Mouse (Mus musculus): ENCODE results near the gene Unc79. TPM values are rescaled to one million over a fixed set of nuclear protein-coding genes. Genes with fewer than 3 reads are reported as not detected.

Gene Unc79
- polyA plus RNA-seq, 1 experiment, result 0.57 TPM

DNA sequence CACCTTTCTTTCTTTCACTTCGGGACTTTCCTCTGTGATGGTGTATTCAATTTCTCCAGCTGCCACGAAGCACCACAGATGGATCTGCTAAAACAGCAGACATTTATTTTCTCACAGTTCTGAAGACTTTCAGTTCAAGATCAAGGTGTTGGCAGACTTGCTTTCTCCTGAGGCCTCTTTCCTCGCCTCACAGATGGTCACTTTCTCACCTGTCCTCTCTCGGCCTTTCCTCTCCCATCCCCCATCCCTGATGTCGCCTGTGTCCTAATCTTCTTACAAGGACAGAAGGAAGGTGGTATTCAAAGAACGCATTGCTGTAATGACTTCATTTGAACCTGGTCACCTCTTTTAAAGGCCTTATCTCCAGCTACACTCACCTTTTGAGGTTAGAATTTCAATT, 39.1 kb downstream of the Unc79 start:
- 75% methylated on average over 6 of the region's 6 CpGs for WGBS
- Histone ChIP-seq H3K27ac (ENCODE audit: control insufficient read depth, insufficient read depth, low read depth, low read length, poor library complexity) (no peak overlapping the region), H3K4me3 (replicated peaks; ENCODE audit: control insufficient read depth, low read depth, low read length) (no peak overlapping the region), H3K4me1 (ENCODE audit: control insufficient read depth, insufficient read depth, low read length) (no peaks in the 10 kb centered on the region)
- TF ChIP-seq POLR2A (IDR thresholded peaks at IDR 0.05; ENCODE audit: borderline replicate concordance, control insufficient read depth, low read depth, low read length) (no peak), CTCF (IDR thresholded peaks at IDR 0.05; ENCODE audit: control insufficient read depth, insufficient read depth, low read length) (no peak)

DNA sequence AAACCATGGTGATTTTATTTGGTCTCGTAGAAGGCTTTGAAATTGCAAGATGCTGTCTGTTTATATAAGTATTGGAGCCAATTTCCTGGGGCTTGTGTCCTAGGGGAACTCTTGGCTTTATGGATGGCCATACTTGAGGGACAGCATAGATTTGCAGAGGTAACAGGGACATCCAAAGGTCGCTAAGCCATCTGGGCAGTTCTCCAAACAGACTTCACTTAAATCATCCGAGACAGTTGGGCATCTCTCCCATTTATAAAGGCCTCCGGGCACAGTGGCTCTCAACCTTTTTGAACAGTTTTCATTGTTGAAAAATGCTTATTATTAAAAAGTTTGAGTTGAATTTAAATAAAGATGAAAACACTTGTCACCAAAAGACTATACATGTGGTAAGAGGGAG, 59.8 kb downstream of the Unc79 start:
- WGBS, result 56% methylated on average over 4 of the region's 4 CpGs
- no peak overlapping the region for H3K4me3 ChIP-seq (replicated peaks; ENCODE audit: control insufficient read depth, low read depth, low read length)

DNA sequence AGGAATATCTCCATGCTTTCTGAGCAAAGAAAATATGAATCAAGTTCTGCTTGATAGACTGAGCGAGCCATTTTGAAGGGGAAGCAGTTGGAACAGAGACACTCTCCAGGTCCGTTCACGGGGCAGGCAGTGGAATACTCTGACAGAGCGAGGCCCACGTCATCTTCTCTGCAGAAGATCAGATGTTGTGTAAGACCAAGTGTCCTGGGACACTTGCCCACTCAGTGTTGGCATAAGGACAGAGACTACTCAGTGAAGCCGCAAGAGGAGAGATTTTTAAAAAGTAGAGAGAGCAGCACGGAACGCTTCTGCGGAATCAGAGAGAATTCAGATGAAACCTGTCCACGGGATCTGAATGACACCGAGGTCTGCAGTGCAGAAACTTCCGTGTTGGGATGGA, 69.5 kb downstream of the Unc79 start:
- TF ChIP-seq CTCF (IDR thresholded peaks at IDR 0.05; ENCODE audit: control insufficient read depth, insufficient read depth, low read length), result no peak
- no peak for TF ChIP-seq POLR2A (IDR thresholded peaks at IDR 0.05; ENCODE audit: borderline replicate concordance, control insufficient read depth, low read depth, low read length)
- Histone ChIP-seq H3K27ac (ENCODE audit: control insufficient read depth, insufficient read depth, low read depth, low read length, poor library complexity) (no peak overlapping the region), H3K4me3 (replicated peaks; ENCODE audit: control insufficient read depth, low read depth, low read length) (no peak overlapping the region), H3K4me1 (ENCODE audit: control insufficient read depth, insufficient read depth, low read length) (no peaks in the 10 kb centered on the region)
- 83% methylated on average over 12 of the region's 12 CpGs for WGBS

More for the DNA sequence above, 59.8 kb downstream of the Unc79 start:
- TF ChIP-seq CTCF (IDR thresholded peaks at IDR 0.05; ENCODE audit: control insufficient read depth, insufficient read depth, low read length) (no peak), POLR2A (IDR thresholded peaks at IDR 0.05; ENCODE audit: borderline replicate concordance, control insufficient read depth, low read depth, low read length) (no peak)
- H3K27ac ChIP-seq (ENCODE audit: control insufficient read depth, insufficient read depth, low read depth, low read length, poor library complexity), result no peak overlapping the region
- H3K4me1 ChIP-seq (ENCODE audit: control insufficient read depth, insufficient read depth, low read length), result no peaks in the 10 kb centered on the region

DNA sequence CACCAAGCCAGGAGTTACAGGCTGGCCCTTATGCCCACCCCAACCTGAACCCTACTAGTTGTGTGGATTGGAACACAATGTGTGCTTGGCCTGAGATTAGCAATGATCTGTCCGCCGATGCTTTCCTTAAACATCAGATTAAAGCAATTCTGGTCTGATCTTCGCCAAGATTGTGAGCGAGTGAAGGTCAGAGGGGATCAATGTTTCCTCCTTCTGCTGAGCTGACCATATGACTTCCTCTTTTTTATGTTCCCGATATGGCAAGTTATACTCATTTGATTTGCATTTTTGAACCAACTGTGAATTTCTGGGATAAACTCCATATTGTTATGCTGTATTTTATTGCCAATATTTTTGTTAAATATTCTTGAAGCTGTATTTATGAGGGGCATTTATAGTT, 88.0 kb downstream of the Unc79 start:
- no peak overlapping the region for H3K27ac ChIP-seq (ENCODE audit: control insufficient read depth, insufficient read depth, low read depth, low read length, poor library complexity)
- no peak overlapping the region for H3K4me3 ChIP-seq (replicated peaks; ENCODE audit: control insufficient read depth, low read depth, low read length)
- TF ChIP-seq POLR2A (IDR thresholded peaks at IDR 0.05; ENCODE audit: borderline replicate concordance, control insufficient read depth, low read depth, low read length), result no peak
- no peak for TF ChIP-seq CTCF (IDR thresholded peaks at IDR 0.05; ENCODE audit: control insufficient read depth, insufficient read depth, low read length)
- WGBS, result 5% methylated on average over 5 of the region's 5 CpGs
- no peaks in the 10 kb centered on the region for H3K4me1 ChIP-seq (ENCODE audit: control insufficient read depth, insufficient read depth, low read length)

DNA sequence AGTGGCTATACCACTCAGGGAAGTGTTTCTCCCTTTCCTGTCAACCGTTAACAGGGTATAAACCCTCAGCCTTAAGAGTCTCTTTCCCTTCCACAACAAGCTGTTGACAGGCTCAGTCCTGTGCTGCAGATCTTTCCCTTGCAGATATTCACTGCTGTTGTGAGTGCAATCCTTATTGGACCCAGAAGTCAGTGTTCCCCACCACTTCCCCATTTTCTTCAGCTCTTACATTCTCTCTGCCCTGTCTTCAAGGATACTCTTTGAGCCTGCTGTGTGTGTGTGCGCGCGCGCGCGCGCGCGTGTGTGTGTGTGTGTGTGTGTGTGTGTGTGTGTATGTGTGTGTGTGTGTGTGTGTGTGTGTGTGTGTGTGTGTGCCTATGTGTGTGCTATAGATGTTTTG, 90.7 kb downstream of the Unc79 start:
- 2% methylated on average over 10 of the region's 10 CpGs for WGBS
- no peak overlapping the region for H3K27ac ChIP-seq (ENCODE audit: control insufficient read depth, insufficient read depth, low read depth, low read length, poor library complexity)
- no peak overlapping the region for H3K4me3 ChIP-seq (replicated peaks; ENCODE audit: control insufficient read depth, low read depth, low read length)
- no peaks in the 10 kb centered on the region for H3K4me1 ChIP-seq (ENCODE audit: control insufficient read depth, insufficient read depth, low read length)
- TF ChIP-seq CTCF (IDR thresholded peaks at IDR 0.05; ENCODE audit: control insufficient read depth, insufficient read depth, low read length), result no peak
- TF ChIP-seq POLR2A (IDR thresholded peaks at IDR 0.05; ENCODE audit: borderline replicate concordance, control insufficient read depth, low read depth, low read length), result no peak

DNA sequence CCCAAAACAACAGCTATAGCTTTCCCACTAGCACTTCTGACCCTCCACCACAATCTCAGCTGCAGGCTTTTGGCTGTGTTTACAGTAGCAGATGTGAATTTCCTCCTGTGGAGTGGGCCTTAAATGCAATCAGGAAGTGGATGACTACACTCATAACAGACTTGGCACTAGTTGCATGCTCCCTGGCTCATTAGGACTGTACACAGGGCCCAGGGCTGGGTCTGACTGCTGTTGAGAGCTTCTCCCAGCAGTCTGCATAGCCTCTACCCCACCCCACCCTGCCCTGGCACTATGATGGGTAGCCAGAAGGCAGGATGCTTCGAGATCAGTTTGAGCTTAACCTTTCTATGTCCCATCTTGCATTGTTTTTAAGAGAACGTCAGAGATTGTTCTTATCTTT, 91.5 kb downstream of the Unc79 start:
- no peaks in the 10 kb centered on the region for H3K4me1 ChIP-seq (ENCODE audit: control insufficient read depth, insufficient read depth, low read length)
- H3K4me3 ChIP-seq (replicated peaks; ENCODE audit: control insufficient read depth, low read depth, low read length), result no peak overlapping the region
- H3K27ac ChIP-seq (ENCODE audit: control insufficient read depth, insufficient read depth, low read depth, low read length, poor library complexity), result no peak overlapping the region
- TF ChIP-seq CTCF (IDR thresholded peaks at IDR 0.05; ENCODE audit: control insufficient read depth, insufficient read depth, low read length), result no peak
- no peak for TF ChIP-seq POLR2A (IDR thresholded peaks at IDR 0.05; ENCODE audit: borderline replicate concordance, control insufficient read depth, low read depth, low read length)
- 68% methylated on average over 2 of the region's 2 CpGs for WGBS

DNA sequence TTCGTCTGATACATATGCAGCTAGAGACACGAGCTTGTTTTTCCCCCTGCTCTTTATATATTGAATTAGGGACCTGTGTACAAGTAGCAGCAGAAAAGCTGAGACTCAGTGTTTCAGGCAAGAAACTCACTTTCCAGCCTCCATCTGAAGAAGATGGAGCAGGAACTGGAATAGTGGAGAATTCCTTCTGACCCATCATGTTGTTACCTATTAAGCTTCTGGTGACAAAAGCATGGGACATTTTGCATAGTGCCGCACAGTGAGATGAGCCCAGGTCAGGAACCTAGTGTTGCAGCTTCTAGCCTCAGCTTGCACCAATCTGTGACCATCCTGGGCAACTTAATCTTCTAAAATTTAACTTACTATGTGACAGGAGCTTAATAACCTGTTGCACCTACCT, 92.7 kb downstream of the Unc79 start:
- Histone ChIP-seq H3K4me1 (ENCODE audit: control insufficient read depth, insufficient read depth, low read length) (no peaks in the 10 kb centered on the region), H3K4me3 (replicated peaks; ENCODE audit: control insufficient read depth, low read depth, low read length) (no peak overlapping the region), H3K27ac (ENCODE audit: control insufficient read depth, insufficient read depth, low read depth, low read length, poor library complexity) (no peak overlapping the region)
- no peak for TF ChIP-seq POLR2A (IDR thresholded peaks at IDR 0.05; ENCODE audit: borderline replicate concordance, control insufficient read depth, low read depth, low read length)
- no peak for TF ChIP-seq CTCF (IDR thresholded peaks at IDR 0.05; ENCODE audit: control insufficient read depth, insufficient read depth, low read length)
- 76% methylated on average over 3 of the region's 3 CpGs for WGBS

DNA sequence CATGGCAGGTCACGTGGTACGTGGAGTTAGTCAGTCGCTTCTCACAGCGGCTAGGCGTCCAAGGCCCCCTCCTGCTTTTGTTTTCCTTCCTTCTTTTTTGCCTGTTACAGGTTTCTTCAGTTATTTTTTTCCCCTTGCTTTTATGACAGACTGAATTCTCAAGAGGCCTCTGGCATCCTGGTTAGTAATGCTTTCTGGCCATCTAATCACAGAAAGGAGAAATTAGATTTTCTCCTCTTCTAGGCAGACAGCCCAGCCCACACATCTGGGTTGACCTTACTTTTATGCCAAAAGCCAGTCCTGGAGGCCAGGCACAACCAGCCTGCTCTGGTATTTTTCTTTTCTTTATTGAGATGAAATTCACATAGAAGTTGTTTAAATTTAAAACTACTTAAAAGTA, 94.1 kb downstream of the Unc79 start:
- WGBS, result 90% methylated on average over 5 of the region's 5 CpGs
- TF ChIP-seq POLR2A (IDR thresholded peaks at IDR 0.05; ENCODE audit: borderline replicate concordance, control insufficient read depth, low read depth, low read length), result no peak
- no peak for TF ChIP-seq CTCF (IDR thresholded peaks at IDR 0.05; ENCODE audit: control insufficient read depth, insufficient read depth, low read length)
- Histone ChIP-seq H3K4me1 (ENCODE audit: control insufficient read depth, insufficient read depth, low read length) (no peaks in the 10 kb centered on the region), H3K4me3 (replicated peaks; ENCODE audit: control insufficient read depth, low read depth, low read length) (no peak overlapping the region), H3K27ac (ENCODE audit: control insufficient read depth, insufficient read depth, low read depth, low read length, poor library complexity) (no peak overlapping the region)

DNA sequence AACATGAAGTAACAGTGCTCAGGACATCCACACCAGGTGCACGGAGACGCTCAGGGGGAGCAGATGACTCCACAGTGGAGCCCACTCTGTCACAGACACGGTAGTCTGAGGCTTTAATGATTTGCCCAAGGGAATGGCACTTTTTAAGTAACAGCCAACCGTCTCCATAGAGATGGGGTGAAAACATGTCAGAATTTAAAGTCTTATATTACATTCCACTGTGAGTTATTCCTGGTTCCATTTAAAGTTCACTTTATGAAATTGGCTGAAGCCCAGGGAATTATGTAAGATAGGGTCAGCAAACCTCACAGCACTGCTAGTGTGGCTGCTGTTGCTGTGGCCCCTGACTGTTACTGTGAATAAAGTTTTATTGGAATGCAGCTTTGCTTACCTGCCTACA, 95.8 kb downstream of the Unc79 start:
- Histone ChIP-seq H3K27ac (ENCODE audit: control insufficient read depth, insufficient read depth, low read depth, low read length, poor library complexity) (no peak overlapping the region), H3K4me1 (ENCODE audit: control insufficient read depth, insufficient read depth, low read length) (no peaks in the 10 kb centered on the region), H3K4me3 (replicated peaks; ENCODE audit: control insufficient read depth, low read depth, low read length) (no peak overlapping the region)
- TF ChIP-seq POLR2A (IDR thresholded peaks at IDR 0.05; ENCODE audit: borderline replicate concordance, control insufficient read depth, low read depth, low read length) (no peak), CTCF (IDR thresholded peaks at IDR 0.05; ENCODE audit: control insufficient read depth, insufficient read depth, low read length) (no peak)
- 75% methylated on average over 4 of the region's 4 CpGs for WGBS

All from bone marrow, adult 2 months (tissue).